Mouse (Mus musculus) frontal cortex, postnatal 14 days (tissue): ENCODE data around the gene Kcnj15.
A peak's percentile ranks its signal among the peaks of the same experiment; 100 is the strongest.

ENCODE experiments used
- DNase-seq, 2 experiments: peaks; one replicate each; pipeline ENCODE4 v3.0.0; 2022; ENCODE audit warnings: low spot score in 2 of 2

Gene Kcnj15

DNA sequence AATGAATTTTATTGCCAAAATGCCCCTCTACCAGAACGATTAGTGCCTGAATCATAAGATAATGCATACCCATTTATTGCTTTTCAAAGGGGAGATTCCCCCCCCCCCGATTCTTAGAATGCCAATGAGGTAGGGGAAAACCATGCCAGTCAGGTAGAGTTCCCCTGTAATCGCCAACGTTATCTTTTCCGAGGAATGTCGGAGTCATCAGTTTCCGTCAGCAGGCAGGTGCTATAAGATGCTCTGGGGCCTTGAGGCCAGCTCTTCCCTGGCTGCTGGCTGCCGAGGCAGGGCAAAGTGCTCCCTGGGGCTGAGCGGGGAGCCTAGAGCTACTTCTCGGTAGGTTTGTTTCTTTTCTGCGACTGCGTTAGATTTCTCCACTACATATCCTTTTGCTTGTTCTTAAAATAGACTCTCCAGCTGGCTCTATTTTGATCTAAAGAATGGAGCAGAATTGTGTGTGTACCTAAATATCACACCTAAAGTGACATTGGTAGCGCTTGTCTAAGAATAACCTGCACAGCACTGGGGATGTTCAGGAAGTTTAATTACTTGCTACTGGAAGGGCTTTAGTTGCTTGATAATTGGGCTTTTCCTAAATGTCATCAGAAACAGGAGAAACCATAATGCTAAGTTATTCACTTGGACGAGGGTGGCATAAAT, 35.6 kb downstream of the Kcnj15 start:
- no peak for DNase-seq

DNA sequence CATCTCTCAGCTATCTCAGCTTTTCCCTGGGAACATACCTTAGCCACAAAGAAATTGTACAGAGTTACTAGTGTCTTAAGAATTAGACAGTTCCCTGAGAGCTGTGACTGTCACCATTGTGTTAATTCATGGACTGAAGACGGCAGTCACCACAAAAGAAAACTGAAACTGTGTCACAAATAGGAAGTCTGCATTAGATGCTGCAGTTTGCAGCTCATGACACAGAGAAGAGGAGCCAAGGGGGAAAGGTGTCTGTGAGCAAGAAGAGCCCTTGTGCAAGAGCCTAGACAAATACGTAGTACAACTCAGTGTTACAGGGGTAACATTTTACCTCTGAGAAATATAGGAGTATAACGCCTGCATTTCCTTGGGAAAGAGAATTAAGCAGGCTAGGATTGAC, 40.3 kb downstream of the Kcnj15 start:
- no peak for DNase-seq

DNA sequence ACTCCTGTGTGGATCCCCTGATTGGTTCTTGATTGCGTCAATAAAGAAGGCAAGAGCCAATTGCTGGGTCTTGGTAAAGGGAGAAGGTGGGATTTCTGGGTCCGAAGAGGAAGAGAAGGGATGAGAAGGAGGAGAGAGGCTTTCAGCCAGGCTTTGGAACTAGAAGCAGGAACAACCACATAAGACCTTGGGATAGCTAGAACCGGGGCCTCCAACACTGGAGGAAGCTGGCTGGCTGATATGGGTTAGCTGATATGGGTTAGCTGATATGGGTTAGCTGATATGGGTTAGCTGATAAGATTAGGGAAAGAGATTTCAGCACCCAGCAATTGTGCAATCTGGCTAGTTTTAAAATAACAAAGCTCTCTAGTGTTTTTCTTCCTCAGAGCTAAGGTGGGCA, 44.3 kb downstream of the Kcnj15 start:
- no peak for DNase-seq

DNA sequence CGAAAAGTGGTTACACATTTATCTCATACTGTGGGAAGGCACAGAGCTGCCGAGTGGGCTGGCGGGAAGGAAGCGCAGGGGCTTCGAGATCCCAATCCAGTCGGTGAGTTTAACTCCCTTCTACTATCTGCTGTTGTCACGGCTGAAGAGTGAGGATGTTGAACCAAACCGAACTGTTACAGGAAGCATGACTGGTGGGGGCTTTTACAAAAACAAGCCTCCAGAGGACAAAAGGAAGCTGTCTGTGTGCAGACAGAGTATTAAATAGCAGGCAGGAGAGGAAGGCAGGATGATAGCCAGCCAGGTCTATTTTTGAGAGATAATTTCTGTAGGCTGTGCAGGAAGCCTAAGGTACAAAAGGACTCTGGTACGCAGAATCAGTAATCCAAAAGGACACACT, 46.3 kb downstream of the Kcnj15 start:
- no peak for DNase-seq

DNA sequence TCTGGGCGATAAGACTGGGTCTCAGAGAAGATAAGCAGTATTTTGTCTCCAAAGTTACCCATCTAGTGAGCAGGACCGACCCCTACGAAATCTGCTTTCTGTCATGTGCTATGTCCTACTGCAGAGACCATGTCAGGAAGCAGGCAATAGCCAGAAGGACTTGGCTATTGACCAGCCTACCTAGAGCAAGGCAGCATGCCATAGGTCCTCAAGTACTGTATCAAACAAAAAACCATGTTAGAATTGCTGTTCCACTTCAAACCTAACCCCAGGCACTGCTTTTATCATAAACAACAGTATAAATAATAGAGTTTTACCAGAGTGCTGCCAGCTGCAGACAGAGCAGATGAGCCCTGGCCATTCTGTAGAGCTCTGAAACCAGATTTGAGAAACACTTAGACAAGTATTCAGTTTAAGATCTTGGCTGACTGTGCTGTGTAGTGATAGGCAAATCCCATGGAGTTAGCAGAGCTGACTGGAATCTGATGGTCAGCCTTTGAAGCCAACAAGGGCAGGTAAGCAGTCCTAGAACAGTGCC, 50.5 kb downstream of the Kcnj15 start:
- no peak for DNase-seq

DNA sequence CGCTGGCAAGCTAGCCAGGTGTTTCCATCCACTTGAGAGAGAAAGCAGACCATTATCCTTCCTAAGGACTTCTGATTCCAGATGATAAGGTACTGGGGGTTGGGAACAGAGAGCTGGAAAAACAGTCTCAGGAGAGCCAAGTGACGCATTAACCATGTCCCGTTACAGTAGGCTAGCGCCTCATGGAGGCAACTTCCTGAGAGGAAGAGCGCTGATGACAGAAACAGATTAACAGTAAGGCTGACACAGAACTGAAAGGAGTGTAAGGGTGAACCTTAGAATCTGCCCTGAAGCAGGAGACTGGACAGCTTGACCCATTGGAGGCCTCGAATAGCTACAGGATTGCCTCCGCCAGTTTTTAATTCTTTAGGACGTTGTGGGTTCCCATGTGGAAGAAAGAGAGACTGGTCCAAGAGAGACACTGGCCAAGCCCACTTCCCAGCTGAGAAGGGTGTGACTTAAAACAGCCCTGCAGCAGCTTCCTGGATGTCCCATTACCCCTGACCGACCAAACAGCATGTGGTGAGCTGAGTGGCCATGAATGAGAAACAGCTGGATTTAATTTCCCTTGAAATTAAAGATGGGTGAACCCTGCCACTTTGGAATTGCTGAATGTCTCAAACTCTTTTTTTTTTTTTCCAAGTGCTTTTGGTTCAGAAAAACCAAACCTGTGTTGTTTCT, 64.7 kb downstream of the Kcnj15 start:
- DNase-seq: no peak

DNA sequence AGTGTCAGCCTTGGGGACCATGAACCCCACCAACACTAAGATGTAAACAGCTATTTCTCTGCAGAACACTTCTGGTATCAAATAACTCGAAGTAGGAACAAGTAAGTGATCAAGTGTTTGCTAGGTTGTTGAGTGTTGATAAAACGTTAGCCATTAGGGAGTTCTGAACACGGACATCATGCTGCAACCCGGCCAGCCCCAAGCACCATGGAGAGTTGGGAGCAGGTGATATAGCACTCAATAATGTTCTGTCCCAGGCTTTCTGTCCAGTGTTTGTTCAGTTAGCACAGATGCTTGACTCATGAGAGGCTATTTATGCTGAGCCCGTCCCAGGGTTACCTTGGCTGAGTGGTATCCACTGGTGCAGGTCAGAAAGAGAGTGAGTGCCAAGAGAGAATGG, 74.8 kb downstream of the Kcnj15 start:
- no peak for DNase-seq

DNA sequence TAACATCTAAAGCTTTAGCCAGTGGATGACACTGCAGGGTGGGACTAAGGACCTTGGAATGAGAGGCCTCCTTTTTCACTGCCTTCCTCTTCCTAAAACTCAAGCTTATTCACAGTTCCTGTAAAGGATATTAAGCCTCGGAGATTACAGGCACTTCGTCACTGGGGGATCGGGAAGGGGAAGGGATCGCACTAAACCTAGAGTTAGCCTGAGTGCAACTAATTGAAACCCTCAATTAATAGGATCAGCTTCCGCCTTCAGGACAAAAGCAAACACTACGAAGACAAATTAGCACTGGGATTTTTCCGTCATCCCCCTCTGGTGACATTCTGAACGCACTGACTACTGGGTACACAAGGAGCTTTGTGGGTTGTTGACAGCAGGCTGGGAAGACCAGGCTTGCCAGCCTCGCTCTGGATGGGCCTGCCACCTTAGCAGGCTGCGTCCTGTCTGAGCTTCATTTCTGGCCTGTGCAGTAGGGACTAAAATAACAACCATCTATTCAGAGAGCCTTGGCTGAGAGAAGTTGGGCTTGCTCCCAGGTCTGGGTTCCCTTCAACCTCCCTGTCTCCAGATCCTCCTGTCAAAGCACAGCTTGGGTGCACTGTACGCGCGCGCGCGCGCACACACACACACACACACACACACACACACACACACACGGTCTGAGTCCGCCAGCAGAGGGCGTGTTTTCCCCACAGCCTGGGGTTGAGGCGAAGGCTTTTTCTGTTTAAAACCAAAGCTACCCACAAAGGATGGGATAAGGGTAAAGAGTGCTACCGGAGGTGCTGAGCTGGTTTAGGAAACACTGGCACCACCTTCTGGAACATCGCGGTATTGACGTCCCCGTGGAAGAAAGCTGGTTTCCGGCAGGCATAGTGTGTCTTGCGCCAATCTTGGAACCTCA, 83.8 kb downstream of the Kcnj15 start:
- DNase-seq: peak; percentile 71 to 85

DNA sequence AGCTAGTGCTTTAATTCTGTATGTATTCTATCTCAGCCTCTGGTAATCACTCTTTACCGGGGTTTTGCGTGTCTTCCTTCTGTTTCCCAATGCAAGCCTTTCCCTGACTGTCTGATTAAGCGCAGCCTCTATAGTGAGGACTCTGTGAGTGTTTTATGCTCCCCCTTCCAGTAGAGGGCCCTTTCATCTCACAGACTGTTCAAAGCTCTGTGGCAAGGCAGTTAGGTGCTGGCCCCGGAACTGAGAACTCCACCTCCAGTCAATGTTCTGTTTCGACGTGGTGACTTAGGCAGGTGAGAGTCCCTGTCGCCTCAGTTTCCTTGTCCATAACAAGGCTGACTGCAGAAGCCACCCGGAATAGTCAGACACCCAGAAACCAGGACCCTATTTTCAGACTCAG, 84.7 kb downstream of the Kcnj15 start:
- no peak for DNase-seq

DNA sequence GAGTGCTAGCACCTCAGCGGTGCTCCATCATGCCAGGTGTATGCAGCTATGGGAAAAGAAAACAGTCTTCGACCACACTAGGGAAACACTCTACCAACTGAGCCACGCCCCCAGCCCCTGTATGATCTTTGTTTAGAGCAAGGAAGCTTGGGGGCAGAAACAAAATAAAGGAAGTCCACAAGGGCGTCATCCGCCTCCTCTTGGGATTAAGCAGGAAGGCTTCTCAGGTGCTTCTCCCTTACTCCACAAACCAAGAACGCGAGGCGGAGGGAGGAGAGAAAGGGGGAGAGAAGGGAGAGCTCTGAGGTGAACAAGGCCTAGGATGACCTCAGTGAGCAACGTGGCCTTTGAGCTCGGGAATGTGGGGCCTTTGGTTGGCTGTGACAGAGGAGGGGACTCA, 87.6 kb downstream of the Kcnj15 start:
- DNase-seq: no peak

DNA sequence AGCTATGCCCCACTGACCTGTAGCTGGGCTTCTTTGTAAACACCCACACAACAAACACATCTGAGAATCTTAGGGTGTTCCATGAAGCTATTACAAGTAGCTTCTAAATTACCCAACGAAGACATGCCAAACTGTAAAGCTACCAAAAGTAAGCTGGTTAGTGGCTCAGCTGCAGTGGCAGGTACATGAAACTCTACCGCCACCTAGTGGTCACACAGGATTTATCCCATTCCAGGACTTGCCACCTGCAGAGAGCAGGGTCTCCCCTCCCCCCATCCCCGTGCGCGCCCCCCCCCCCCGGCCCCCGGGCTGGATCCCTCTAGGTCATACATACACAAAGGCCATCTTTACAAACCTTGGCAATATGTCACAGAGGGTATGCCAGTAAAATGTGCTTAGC, 88.5 kb downstream of the Kcnj15 start:
- peak; percentile 28 to 66 for DNase-seq

DNA sequence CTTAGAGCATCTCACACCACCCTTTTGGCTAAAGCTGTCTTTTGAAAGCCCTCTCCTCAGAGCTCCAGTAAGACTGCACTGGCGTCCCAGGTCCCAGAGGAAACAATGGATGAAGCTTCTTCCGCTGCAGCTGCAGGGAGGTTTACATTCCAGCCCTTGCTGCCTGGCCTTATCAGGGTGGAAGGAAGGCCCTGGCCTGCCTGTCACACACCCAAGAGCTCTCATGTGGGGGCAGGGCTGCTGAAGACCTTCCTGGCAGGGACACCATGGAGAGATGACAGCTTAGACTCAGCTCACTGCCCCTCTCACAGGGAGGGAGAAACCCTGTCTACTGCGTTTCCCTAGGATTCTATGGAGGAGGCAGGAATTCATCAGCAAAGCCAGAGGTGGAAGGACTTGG, 89.8 kb downstream of the Kcnj15 start:
- DNase-seq: no peak

DNA sequence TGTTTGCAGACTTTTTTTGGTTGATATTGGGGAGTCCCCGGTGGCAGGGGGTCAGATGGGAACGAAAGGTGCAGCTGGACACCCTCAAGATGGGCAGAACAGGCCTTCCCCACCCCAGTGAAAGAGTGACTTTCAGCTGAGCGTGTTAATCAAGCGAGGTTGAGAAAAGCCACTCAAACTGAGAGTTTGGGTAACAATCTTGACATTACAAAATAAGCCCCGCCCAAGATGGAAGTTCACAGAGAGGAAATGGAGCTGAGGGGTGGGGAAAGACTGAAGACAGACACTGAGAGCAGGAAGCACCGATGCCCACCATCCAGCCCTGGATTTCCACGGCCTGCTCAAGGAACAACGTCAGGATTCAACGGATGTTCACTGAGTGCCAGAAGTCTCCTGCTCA, 91.2 kb downstream of the Kcnj15 start:
- DNase-seq: no peak

DNA sequence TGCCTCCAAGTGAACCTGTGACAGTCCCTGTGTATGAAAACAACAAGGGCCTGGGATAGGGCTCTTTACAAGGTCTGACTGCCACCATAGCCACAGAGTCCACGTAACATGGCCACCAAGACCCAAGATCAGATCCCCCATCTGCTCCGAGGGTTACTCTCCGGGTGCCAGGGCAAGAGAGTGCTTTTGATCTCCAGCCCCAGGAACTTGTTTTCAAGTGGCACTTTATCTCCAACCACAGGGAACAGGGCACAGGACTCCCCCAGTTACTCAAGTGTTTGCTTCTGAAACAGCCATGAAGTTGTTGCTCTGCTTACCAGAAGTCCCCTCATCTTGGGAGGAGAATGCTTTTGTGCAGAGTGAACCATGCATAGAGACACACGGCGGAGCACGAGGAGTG, 92.0 kb downstream of the Kcnj15 start:
- no peak for DNase-seq

DNA sequence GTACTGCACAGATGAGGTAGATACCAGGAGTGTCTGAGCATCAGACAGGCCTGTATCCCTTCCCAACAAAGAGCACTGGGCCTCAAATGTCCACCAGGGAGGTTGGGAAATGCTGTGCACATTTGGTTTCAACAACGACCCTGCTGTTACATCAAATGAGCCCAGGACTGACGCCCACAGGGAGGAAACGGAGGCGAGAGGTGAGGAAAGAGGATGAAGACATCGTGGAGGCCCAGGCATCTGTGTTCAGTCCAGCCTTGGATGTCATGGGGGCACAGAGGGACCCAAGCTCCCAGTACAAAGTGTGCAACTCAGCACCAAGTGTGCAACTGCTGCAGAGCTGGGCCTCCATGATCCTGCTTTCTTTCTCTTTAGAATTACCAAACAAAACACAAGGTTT, 92.4 kb downstream of the Kcnj15 start:
- DNase-seq: no peak
